Mouse (Mus musculus): ENCODE measurements around the gene Palm2. TPM values are rescaled to one million over a fixed set of nuclear protein-coding genes. Genes with fewer than 3 reads are reported as not detected.

Gene Palm2
- total RNA-seq, 2 experiments from 2014 or later = 61.6 to 70.7 TPM

GRCm38 (mm10) chr4:57723659-57724058 lies 289.6 kb downstream of the Palm2 start:
- intact Hi-C loops (cut with DNase I) = no loop called here
- DNase-seq (ENCODE audit: low spot score in 2 of 2) = peak in 1 of 2 experiments; percentile 62

GRCm38 (mm10) chr4:57725569-57725968 lies 291.5 kb downstream of the Palm2 start:
- no peak for DNase-seq (ENCODE audit: low spot score in 2 of 2)
- intact Hi-C loops (cut with DNase I) = no loop called here

DNA sequence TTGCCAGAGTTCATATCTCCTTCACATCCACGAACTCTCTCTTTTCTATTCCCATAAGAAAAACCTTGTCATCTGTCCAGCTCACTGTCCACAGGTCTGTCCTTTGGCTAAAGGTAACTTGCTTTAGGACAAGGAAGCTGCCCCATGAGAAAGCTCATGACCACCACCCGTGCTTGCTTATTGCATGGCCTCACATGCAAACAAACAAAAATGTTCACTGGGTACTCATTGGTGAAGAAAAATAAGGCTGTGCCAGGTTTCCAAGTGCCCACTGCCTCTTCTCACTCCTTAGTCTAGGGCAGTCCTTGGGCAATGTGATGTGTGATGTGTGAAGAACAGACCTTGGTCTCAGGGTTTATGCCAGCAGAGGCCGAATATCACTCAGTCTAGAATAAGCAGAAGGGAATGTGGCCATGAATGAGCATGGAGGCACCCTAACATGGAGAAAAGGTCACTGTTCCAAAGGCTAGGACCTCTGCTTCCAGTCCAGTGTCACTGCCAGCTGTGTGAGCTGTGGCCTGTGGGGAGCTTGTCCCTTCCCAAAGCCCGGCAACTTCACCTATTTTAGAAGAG lies 294.6 kb downstream of the Palm2 start:
- intact Hi-C loops (cut with DNase I) = no loop called here
- DNase-seq (ENCODE audit: low spot score in 2 of 2) = no peak

DNA sequence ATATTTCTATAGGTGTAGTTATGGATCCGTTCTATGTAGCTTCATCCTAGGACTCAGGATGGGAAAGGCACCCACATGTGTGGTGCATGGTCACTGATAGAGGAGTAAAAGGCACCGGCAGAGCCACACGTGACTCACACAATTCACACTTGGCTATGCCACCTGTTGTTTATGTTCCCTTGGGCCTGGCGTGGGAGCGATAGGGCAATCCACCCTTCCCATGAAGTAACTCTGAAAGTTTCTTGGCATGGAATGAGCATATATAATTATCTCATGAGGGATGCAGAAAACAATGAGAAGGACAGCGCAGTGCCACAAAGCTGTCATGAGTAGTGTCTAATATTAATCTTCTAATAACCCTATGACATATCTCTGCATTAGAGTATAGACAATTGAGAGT lies 296.0 kb downstream of the Palm2 start:
- intact Hi-C loops (cut with DNase I) = no loop called here
- DNase-seq (ENCODE audit: low spot score in 2 of 2) = no peak

DNA sequence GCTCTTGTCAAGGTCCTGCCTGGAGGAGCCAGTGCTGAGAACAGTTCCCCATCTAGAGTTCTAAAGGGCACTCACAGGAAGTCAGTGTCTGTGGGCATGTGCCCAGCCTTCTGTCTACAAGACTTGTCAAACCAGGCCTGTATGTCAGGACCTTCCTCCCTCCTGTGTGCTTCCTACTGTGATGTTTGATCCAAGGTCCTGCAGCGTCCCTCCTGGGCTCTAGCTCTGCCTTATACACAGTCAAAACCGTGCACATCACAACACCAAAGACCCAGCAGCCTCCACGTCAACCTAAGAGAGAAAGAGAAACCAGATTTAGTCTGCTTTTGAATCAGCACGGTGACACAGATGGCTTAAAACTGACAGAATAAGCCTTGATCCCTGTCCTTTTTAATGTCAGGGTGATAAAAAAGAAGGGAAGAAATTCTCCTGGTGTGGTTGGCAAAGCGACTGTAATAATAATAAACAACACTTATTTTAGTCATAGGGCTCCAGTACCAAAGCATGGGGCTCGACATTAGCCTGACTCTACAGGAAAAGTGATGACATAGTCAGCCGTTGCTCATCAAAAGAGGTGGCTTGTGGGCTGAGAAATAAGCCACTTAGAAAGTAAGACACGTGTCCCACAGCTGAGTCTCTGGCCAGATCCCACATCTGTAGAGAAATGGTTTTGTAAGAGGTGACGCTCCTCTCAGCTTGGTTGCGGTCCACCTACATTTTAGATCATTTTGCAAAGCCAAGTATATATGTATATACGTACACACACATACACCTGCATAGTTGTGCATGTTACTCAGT lies 297.0 kb downstream of the Palm2 start:
- intact Hi-C loops (cut with DNase I) = no loop called here

GRCm38 (mm10) chr4:57732351-57732750 lies 298.3 kb downstream of the Palm2 start:
- no peak for DNase-seq (ENCODE audit: low spot score in 2 of 2)

More for the DNA sequence above, 297.0 kb downstream of the Palm2 start:
- no peak for DNase-seq (ENCODE audit: low spot score in 2 of 2)

DNA sequence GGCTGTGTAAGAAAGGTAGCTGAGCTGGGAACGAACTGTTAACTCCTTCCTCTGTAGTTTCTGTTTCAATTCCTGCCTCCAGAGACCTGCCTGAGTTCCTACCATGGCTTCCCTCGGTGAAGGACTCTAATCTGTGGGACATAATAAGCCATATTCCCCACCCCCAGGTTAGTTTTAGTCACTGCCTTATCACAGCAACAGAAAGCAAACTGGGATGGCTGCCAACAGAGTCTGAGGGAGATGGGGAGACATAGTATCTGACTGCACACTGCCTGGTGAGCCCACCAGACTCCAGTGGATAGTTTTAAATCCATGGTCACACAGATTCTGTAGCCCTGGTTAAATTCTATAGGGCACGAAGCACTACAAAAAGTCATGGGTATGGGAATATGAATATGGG lies 299.4 kb downstream of the Palm2 start:
- peak; percentile 47 to 52 for DNase-seq (ENCODE audit: low spot score in 2 of 2)
- intact Hi-C loops (cut with DNase I) = no loop called here

More at GRCm38 (mm10) chr4:57732351-57732750, 298.3 kb downstream of the Palm2 start:
- intact Hi-C loops (cut with DNase I) = no loop called here

DNA sequence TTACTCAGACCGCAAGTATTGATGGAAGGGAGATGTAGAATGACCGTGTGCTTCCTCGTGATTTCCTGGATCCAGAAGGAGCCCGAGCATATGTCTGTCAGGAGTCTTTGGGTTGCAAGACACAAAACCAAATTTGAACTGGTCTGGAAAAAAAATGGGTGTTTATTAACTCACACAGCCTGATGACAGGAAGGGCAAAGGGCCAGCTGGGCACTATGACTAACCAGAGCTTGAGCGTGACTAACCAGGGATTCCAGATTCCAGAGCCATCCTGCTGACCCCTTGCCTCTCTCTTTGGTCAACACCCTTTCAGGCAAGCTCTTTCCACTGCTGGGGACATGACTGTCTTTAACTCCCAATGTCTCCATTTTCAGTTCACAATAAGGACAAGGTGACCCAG lies 301.4 kb downstream of the Palm2 start:
- intact Hi-C loops (cut with DNase I) = no loop called here
- DNase-seq (ENCODE audit: low spot score in 2 of 2) = no peak

GRCm38 (mm10) chr4:57738856-57739552 lies 305.0 kb downstream of the Palm2 start:
- intact Hi-C loops (cut with DNase I) = no loop called here
- no peak for DNase-seq (ENCODE audit: low spot score in 2 of 2)

DNA sequence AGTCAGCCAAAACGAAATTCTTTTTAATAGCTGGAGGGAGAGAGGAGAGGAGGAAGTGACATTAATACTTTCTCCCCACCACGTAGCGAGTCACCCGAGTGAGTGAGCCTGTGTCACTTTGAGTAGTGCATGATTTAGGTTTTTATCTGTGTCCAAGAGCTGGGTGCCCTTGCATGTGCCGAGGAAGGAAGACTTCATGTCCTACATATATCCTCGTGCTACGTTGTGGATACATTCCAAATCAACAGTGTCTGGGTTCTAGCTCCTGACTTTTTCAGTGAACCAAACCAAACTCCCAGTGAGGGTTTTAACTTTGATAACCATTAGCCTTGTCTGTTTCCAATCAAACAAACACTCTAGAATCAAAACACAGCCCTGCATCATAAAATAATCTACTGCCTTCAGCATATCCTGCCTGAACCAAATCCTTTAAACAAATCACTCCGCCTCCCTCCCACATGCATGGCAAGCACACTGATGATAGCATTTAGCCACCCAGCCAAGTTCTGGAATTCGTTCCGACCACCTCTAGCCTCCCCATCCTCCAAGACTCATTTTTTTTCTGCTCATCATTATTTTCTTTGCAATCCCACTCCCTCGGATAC lies 309.4 kb downstream of the Palm2 start:
- intact Hi-C loops (cut with DNase I) = no loop called here
- no peak for DNase-seq (ENCODE audit: low spot score in 2 of 2)

DNA sequence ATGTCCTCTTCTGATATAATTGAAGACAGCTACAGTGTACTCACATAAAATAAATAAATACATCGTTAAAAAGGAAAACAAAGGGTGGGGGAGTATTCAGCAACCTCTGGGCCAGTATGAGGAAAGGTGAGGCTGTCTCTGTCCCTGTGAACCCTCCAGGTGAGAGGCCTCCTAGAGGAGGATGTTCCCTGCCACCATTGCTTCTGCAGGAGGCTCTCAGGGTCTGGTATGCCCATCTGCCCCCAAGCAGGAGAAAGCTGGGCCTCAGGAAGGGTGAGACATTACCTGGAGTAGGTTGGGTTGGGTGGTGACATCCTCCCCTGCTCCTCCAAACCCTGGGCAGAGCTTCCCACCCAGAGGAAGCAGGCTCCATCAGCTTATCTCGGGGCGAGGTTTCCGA lies 316.6 kb downstream of the Palm2 start:
- intact Hi-C loops (cut with DNase I) = no loop called here
- DNase-seq (ENCODE audit: low spot score in 2 of 2) = no peak

DNA sequence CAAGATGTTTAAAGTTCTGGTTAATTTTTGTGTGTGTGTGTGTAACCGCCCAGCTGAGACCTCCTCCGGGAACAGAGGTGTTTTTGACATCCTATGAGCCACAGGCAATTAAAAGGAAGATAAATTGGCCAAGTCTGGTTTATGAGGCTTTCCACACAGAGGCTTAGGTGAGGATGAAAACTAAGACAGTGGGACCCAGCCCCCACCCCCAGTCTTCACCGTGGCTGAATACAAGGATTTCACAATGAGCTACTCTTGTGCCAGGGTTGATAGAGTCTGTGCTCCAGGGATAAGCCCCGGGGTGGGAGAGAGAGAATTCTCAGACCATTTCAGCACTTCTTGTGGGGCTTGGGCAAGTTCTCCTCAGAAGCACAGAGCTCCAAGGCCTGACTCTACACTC lies 317.0 kb downstream of the Palm2 start:
- no peak for DNase-seq (ENCODE audit: low spot score in 2 of 2)
- intact Hi-C loops (cut with DNase I) = no loop called here

GRCm38 (mm10) chr4:57751566-57751965 lies 317.5 kb downstream of the Palm2 start:
- DNase-seq (ENCODE audit: low spot score in 2 of 2) = no peak
- intact Hi-C loops (cut with DNase I) = no loop called here

GRCm38 (mm10) chr4:57755085-57755484 lies 321.0 kb downstream of the Palm2 start:
- intact Hi-C loops (cut with DNase I) = no loop called here
- DNase-seq (ENCODE audit: low spot score in 2 of 2) = no peak

GRCm38 (mm10) chr4:57757997-57758396 lies 323.9 kb downstream of the Palm2 start:
- intact Hi-C loops (cut with DNase I) = no loop called here
- no peak for DNase-seq (ENCODE audit: low spot score in 2 of 2)

Other genes starting within 250 kb of the Palm2 start
- gene Ptpn3, start 132.4 kb upstream of the Palm2 start, total RNA-seq (2021) = 10 to 100 TPM; 37.9 to 51.9 TPM
- gene Pakap, start 133.9 kb downstream of the Palm2 start, total RNA-seq (2021) = 10 to 100 TPM; 20.4 to 21.3 TPM